Mouse (Mus musculus): ENCODE measurements at regions not wholly inside any gene's neighbourhood (a gene's known extent, or its start where the extent isn't known, plus 50 kb on each side); places are given as distances from the start of the nearest gene placed in this dataset.

DNA sequence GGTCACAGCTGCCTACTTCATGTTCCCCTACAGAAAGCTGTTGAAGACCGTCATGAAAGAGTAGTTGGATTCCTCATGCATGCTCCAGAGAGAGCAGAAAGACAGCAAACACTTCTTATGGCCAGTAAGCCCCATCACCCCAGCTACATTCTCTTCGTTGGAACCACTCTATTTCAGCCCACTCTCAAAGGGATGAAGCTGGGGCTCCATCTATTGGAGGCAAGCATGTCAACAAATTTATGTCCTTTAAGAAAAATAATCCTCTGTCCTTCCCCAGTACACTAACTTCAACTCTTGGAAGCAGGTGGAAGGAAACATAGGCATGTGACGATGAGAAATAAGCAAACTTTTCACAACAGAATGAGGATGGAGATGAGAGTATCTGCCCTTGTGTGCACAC lies 438.5 kb downstream of the Cdk5rap2 start:
- no peak for DNase-seq (ENCODE audit: low spot score)

DNA sequence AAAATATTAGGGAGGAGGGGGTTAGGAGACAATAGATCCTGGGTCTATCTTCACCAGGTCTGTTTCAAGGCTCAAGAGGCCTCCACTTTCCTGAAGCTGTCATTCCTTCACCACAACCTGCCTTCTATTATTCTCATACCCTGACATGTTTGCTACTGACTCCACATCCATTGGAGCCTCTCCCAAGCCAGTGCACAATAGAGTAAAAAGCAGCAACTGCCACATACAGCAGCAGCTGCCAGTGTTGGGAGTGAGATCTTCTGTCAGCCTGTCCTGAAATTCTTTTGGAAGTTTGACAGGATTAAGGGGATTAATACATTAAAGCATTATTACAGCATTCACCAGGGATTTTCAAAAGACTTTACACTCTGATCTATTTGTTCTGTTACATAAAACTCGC lies 441.8 kb downstream of the Cdk5rap2 start:
- no peak for DNase-seq (ENCODE audit: low spot score)
